Mouse (Mus musculus) ES-Bruce4 (cell line): ENCODE data around the gene Olfr68. TPM values are rescaled to one million over a fixed set of nuclear protein-coding genes. Genes with fewer than 3 reads are reported as not detected.
A peak's percentile ranks its signal among the peaks of the same experiment; 100 is the strongest.
"Not testable (repeated sequence)": the region's sequence is repeated elsewhere in the genome, so short reads cannot be mapped to it uniquely, and the experiment has no call there.

Experiments used
- H3K27ac ChIP-seq: 2 replicates; pipeline ENCODE4 v1.5.1; 2012; ENCODE audit warnings: low read length, inconsistent platforms; ENCODE audit not compliant: insufficient read depth
- H3K27me3 ChIP-seq: 2 replicates; pipeline ENCODE4 v1.6.1; 2012; ENCODE audit warnings: mild to moderate bottlenecking, low read length, inconsistent platforms; ENCODE audit not compliant: control insufficient read depth, poor library complexity, insufficient read depth, severe bottlenecking
- H3K36me3 ChIP-seq: 2 replicates; pipeline ENCODE4 v1.6.1; 2012; ENCODE audit warnings: inconsistent platforms, mild to moderate bottlenecking, low read length, moderate library complexity; ENCODE audit not compliant: control insufficient read depth, poor library complexity, insufficient read depth, severe bottlenecking
- H3K4me1 ChIP-seq: one replicate; pipeline ENCODE4 v1.8.1; 2011; ENCODE audit warnings: low read length; ENCODE audit not compliant: control insufficient read depth, insufficient read depth
- H3K4me3 ChIP-seq: 2 replicates; pipeline ENCODE4 v1.5.1; 2011; ENCODE audit warnings: low read depth, mild to moderate bottlenecking, low read length
- H3K9ac ChIP-seq: 2 replicates; pipeline ENCODE4 v1.6.1; 2012; ENCODE audit warnings: low read depth, mild to moderate bottlenecking, inconsistent platforms; ENCODE audit not compliant: poor library complexity, severe bottlenecking
- H3K9me3 ChIP-seq: replicated peaks from 2 replicates; pipeline ENCODE4 v1.6.1; 2012; ENCODE audit warnings: mild to moderate bottlenecking, low read length, inconsistent platforms; ENCODE audit not compliant: control insufficient read depth, poor library complexity, insufficient read depth, severe bottlenecking
- CTCF ChIP-seq: IDR thresholded peaks from one replicate; pipeline ENCODE4 v1.8.1; 2011; ENCODE audit warnings: low read depth, low read length
- EP300 ChIP-seq: IDR thresholded peaks from 2 replicates; pipeline ENCODE4 v1.6.1; 2011; ENCODE audit warnings: low read depth, low read length; ENCODE audit not compliant: insufficient read depth
- POLR2A ChIP-seq: IDR thresholded peaks from one replicate; pipeline ENCODE4 v1.8.1; 2011; ENCODE audit warnings: low read length; ENCODE audit not compliant: insufficient read depth
- polyA plus RNA-seq: library from polyadenylated mRNA; stranded (reverse); fragments of >200 nt; gene quantifications from 2 replicates; pipeline ENCODE4 v1.2.4, GENCODE M21; 2011; ENCODE audit warnings: low read depth; ENCODE audit not compliant: missing spikeins, insufficient read depth, insufficient read length

Gene Olfr68
- polyA plus RNA-seq, 1 experiment: not detected

DNA sequence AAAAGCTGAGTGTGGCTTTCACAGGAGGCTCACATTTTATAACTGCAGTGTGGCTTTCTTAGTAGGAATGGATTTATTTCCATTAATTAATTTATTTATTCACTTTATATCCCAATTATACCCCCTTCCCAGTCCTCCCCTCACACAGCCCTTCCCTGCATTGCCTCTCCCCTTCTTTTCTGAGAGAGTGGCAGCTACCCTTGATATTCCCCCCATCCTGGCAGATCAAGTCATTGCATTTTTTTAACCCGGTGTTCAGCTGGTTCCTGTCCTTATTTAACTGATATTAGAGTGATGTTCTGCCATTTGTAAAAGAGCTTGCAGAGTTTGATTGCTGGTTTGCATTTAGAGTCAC lies 30.3 kb upstream of the Olfr68 start:
- no peak for TF ChIP-seq POLR2A
- no peak for TF ChIP-seq EP300
- no peak for TF ChIP-seq CTCF
- Histone ChIP-seq H3K9me3 (no peaks in the 10 kb centered on the region), H3K4me1 (no peaks in the 10 kb centered on the region), H3K9ac (no peak overlapping the region), H3K27ac (no peak overlapping the region), H3K36me3 (no peaks in the 10 kb centered on the region), H3K4me3 (no peak overlapping the region), H3K27me3 (no peaks in the 10 kb centered on the region)

DNA sequence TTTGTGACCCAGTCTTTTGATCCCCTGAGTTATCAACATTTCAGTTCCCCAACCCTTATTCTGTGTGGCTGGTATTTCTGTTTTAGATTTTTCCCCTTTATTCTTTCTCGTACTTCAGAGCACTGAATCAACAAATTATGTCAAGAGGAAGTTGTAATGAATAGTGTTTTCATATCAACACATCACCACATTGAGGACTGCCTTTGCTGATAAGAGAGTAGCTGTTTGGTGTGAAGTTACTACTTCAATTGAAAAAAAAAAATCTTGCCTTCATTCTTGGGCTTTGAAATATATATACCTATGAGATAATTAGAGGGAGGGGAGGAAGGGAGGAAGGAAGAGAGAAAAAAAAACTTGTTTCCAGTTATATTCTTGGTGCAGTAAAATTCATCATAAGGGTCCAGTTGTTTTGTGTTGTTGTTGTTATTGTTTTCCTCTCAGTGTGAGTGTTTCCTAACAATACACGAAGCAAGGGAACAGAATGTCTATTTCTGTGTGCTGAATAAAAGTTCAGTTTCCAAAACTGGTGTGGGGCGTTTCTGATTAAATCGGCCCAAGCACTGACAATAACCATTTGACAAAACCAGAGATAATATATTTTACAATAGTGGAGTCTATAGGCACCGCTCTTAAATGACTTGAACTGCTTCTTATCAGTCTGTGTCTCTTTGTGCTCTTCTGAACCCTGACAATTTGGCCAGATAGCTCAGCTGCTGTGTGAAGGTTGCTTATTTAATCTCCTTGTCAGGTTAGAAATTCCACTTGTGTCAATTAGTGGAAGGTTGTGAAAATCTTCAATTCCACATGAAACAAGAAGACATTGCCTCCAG lies 29.7 kb upstream of the Olfr68 start:
- Histone ChIP-seq H3K9me3 (no peaks in the 10 kb centered on the region), H3K9ac (no peak overlapping the region), H3K4me1 (no peaks in the 10 kb centered on the region), H3K4me3 (no peak overlapping the region), H3K27ac (no peak overlapping the region), H3K27me3 (no peaks in the 10 kb centered on the region), H3K36me3 (no peaks in the 10 kb centered on the region)
- TF ChIP-seq POLR2A: no peak
- TF ChIP-seq EP300: no peak
- TF ChIP-seq CTCF: no peak

DNA sequence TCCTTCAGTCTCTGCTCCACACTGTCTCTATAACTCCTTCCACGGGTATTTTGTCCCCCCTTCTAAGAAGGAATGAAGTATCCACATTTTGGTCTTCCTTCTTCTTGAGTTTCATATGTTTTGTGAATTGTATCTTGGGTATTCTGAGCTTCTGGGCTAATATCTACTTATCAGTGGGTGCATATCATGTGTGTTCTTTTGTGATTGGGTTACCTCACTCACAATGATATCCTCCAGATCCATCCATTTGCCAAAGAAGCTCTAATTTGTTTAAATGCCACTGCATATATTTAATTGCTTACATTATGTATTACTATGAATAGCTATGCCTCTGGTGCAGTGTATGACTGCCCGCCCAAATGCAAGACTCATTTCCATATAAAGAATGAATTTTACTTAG lies 28.6 kb upstream of the Olfr68 start:
- not testable (repeated sequence) for H3K4me3 ChIP-seq, H3K9me3 ChIP-seq, H3K9ac ChIP-seq, H3K27ac ChIP-seq, H3K27me3 ChIP-seq, H3K36me3 ChIP-seq, H3K4me1 ChIP-seq

DNA sequence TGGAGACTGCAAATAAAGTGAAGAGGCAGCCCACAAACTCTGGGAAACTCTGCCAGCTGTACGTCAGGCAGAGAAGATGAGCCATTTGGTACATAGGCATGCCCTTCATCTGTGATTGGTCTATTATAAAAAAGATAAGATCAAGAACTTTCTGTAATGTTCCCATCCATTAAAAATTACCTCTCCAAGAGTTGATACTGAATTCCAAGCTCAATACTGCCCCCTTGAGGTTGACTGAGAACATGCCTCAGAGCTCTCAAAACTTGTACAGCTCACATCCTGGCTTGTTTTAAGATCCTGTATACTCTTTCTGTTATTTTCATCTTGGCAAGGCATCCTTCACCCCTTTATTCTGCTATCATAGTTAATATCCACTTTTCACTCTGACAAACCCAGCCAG lies 27.4 kb upstream of the Olfr68 start:
- Histone ChIP-seq H3K9me3 (no peaks in the 10 kb centered on the region), H3K4me3 (no peak overlapping the region), H3K27me3 (no peaks in the 10 kb centered on the region), H3K4me1 (no peaks in the 10 kb centered on the region), H3K27ac (no peak overlapping the region), H3K9ac (no peak overlapping the region), H3K36me3 (no peaks in the 10 kb centered on the region)
- TF ChIP-seq POLR2A: no peak
- peak; percentile 22 for TF ChIP-seq CTCF

DNA sequence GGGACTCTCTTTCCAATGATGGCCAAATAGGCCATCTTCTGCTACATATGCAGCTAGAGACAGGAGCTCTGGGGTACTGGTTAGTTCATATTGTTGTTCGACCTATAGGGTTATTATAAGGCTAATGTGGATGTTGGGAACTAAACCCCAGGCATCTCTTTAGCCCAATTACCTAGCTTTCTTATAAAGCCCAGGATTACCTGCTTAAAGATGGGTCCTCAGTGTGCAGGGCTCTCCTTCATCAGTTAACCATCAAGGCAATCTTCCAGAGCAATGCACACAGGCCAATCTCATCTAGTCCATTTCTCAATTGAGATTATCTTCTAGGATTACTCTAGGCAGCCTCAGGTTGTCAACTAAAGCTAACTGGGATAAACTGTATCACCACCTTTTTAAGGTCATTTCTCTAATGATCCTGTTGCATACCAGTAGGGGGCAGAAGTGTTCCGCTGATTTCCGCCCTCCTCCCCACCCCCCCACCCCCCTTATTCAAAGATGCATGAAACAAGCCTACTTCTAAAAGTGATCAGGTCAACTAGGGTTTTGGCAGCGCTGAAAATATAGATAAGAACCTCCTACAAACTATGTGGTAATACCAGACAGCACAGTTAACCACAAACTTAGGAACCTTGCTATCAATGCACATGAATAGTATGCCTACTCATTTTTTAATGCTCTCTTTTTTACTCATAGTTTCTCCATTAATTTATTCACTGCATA lies 13.3 kb upstream of the Olfr68 start:
- Histone ChIP-seq H3K9me3 (no peaks in the 10 kb centered on the region), H3K4me3 (no peak overlapping the region), H3K27me3 (no peaks in the 10 kb centered on the region), H3K36me3 (no peaks in the 10 kb centered on the region), H3K9ac (no peak overlapping the region), H3K4me1 (no peaks in the 10 kb centered on the region), H3K27ac (no peak overlapping the region)
- no peak for TF ChIP-seq EP300
- peak; percentile 15 for TF ChIP-seq CTCF

DNA sequence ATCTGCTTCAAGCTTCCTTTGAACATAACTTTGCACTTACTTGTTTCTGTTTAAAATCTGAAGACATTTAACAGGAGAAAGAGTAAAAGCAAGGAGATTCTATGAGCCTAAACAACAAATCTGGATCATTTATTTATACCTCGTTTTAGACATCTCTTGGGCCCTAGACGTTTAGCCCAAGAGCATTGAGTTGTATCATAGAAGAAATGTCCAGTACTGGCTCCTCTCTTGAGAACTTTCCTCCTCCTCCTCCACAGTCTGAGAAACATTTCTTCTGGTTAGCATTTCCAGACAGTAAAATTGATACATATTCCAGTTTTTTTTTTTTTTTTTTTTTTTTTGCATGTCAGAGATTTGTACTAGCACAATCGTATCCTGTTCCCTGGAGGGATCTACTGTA lies 12.2 kb upstream of the Olfr68 start, which contains the start of gene Olfr67:
Gene Olfr67, minus strand, starts transcription at position 101 of the 400 bp plus-strand sequence.
- Histone ChIP-seq H3K4me1 (no peaks in the 10 kb centered on the region), H3K4me3 (no peak within 1 kb of the TSS), H3K36me3 (no peaks in the 10 kb centered on the region), H3K27me3 (no peaks in the 10 kb centered on the region), H3K9ac (no peak within 1 kb of the TSS), H3K9me3 (no peaks in the 10 kb centered on the region), H3K27ac (no peak within 1 kb of the TSS)
- no peak for TF ChIP-seq EP300
- TF ChIP-seq POLR2A: no peak
- no peak for TF ChIP-seq CTCF

DNA sequence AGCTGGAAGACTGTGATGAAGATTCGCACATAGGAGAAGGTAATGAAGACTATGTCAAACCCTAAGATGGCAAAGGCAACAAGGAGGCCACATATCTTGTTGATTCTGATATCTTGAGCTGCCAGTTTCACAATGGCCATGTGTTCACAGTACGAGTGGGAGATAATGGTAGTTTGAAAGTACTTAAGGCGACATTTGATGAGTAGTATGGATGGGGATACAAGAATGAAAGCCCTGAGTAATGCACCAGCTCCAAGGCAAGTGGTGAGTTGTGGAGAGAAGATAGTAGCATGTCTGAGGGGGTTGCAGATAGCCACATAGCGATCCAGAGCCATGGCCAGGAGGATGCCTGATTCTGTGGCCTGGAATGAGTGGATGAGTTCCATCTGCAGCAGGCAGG lies 1.8 kb downstream of the Olfr68 start:
- H3K27me3 ChIP-seq, H3K4me3 ChIP-seq, H3K27ac ChIP-seq, H3K4me1 ChIP-seq, H3K9me3 ChIP-seq, H3K36me3 ChIP-seq, H3K9ac ChIP-seq: not testable (repeated sequence)
